Mouse (Mus musculus) layer of hippocampus, adult 18-20 months (tissue): ENCODE measurements around the gene Gm13128. TPM values are rescaled to one million over a fixed set of nuclear protein-coding genes. Genes with fewer than 3 reads are reported as not detected.
"Not testable (repeated sequence)": the region's sequence is repeated elsewhere in the genome, so short reads cannot be mapped to it uniquely, and the experiment has no call there.

Experiments used
- DNase-seq, 2 experiments: peaks; one replicate each; pipeline ENCODE4 v3.0.0; 2022; ENCODE audit warnings: low spot score in 2 of 2
- long read RNA-seq: library from polyadenylated mRNA; stranded (forward); transcript quantifications from one replicate; pipeline ENCODE4 v2.0.0, GENCODE M21; 2021
- total RNA-seq, 2 experiments: library from RNA; stranded (reverse); gene quantifications; 2 replicates each; pipeline ENCODE4 v1.2.3; 2021

The Gm13128 gene
- not detected for total RNA-seq
- long read RNA-seq: 0 reads

DNA sequence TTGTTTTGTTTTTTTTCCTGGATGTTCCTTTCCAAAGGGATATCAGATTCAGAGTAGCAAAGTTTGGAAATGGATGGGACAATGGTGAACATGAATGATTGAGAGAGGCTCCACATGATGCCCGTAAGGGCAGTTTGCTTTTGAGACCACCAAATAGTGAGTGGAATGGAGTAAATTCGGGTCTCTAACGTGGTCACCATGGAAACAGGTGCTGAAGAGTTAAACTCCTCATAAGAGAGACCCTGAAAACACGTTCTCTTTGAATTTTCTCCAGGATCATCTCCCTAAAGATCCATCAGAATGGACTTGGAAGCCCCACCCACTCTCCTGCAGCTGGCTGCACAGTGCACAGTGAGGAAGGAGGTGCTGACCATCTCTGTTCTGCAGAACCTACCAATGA lies at the start of gene Gm13128:
Gene Gm13128, plus strand, starts transcription at position 301 of the 400 bp plus-strand sequence.
- DNase-seq: not testable (repeated sequence)

DNA sequence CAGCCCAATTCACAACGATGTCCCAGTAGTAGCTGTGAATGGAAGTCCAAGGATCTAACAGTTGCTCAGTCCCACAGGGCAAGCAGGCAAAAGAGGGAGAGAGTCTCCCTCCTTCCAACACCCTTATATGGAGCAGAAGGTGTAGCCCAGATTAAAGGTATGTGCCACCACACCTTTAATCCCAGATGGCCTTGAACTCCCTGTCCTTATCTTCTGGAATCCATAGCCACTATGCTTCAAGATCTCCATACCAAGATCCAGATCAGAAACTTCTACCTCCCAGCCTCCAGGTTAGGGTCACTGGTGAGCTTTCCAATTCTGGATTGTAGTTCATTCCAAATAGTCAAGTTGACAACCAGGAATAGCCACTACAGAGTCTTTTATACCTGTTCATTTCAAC lies 49.7 kb upstream of the Gm13128 start, which contains the start of gene Pramel5:
Gene Pramel5, minus strand, starts transcription at position 101 of the 400 bp plus-strand sequence.
- DNase-seq: not testable (repeated sequence)

DNA sequence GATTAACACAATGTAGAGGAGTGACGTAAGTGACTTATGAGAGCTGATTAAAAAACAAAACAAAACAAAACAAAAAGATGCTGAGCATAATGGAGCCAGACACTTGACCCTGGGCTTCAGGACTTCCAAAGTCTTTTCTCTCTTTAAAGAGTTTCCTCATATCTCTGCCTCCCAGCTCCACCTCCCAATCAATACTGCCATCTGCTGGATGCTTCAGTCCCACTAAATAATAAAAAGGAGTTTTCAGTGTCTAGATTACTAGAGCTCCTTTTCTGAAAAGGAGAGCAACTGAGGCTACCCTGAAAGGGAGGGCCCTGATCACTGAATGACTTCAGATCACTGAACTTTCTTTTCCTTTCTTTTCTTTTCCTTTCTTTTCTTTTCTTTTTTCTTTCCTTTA lies 30.6 kb upstream of the Gm13128 start:
- DNase-seq: not testable (repeated sequence)

DNA sequence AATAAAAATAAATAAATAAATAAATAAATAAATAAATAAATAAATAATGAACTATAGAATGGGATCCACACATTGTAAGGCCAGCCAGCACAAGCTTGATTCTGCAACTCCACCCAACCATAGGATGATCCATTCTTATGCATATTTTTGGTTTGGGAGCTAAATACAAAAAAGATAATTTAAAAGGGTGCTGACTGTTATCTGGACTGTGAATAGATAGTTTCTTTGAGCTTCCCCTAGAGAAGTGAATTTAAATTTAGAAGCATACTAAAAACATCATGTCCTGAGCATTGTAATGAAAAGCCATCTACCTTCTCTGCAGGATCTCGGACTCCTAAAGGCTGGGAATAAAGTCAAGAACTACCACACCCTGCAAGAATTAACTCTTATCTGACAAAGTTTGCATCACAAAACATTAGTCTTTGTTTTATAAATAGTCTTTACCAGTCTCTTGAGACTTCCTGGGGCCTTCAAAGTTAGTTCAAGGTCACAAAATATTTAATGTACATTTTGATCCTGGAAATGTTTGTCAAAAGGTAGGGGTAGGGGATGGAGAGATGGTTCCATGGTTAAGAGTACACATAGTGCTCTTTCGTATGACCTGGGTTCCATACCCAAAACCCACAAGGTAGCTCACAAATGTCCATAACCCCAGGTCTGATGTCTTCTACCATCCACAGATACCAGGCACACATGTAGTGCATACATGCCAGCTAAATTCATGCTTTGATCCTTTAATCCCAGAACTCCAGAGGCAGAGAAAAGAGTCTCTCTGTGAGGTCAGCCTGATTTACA lies 17.2 kb upstream of the Gm13128 start:
- DNase-seq: not testable (repeated sequence)

DNA sequence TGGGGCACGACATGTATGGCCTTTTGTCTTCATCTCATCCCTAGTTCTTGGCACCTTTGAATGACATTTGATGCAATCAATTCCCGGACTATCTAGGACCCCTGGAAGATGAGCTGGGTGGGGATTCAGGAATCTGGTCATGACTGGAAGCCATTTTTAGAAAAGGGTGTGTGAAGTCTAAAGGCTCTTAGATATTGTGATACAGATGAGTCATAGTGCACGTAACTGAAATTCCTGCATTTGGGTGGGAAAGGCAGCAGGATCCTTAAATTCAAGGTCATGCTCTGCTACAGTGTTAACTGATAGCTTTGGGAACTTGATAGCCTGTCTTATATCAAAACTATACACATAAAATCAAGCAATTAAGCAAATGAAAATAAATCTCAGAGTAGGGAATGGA lies 5.8 kb downstream of the Gm13128 start:
- not testable (repeated sequence) for DNase-seq

DNA sequence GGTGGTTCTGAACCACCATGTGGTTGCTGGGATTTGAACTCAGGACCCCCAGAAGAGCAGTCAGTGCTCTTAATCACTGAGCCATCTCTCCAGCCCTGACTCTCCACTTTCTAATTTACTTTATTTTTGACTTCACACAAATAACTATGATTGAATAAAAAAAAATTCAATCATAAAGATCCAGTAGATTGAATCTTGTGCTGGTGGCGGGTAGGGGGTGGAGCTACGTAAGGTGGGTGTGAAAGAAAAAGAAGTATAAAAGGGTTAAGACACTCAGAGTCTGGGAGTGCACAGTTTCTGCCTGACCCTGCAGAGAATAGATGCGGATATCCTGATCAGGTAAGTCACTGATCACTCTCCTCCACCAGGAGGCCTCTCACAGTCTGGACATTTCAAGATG lies 27.6 kb downstream of the Gm13128 start, which contains the start of gene Gm13119:
Gene Gm13119, plus strand, starts transcription at position 301 of the 400 bp plus-strand sequence.
- not testable (repeated sequence) for DNase-seq

DNA sequence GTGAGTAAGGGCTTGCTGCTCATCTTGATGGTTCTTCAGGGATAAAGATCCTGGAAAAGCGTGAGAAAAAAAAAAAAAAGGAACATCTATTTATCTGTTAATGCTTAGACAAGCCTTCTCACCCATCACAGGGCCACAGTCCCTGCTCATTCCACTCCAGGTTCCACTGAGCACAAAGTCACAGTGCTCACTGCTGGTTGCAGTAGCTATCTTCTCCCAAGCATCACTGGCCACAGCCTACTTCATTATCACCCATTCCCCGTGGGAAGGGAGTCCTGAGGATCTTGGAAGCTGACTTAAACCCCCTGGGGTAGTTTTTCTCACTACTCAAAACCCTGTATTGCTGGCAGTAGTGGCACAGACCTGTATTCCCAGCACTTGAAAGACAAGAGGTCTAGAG lies 47.9 kb downstream of the Gm13128 start, which contains the start of gene Pramef20:
Gene Pramef20, minus strand, starts transcription at position 23 of the 400 bp plus-strand sequence.
- no peak for DNase-seq

Other genes starting within 250 kb of the Gm13128 start
- gene Gm13102, start 223.8 kb upstream of the Gm13128 start, total RNA-seq: not detected
- not detected for gene Oog3, start 167.6 kb upstream of the Gm13128 start, total RNA-seq
- not detected for gene Oog2, start 139.5 kb upstream of the Gm13128 start, total RNA-seq
- not detected for gene C87977, start 116.9 kb upstream of the Gm13128 start, total RNA-seq
- gene Pramel5, start 49.8 kb upstream of the Gm13128 start, total RNA-seq: not detected
- not detected for gene Gm13119, start 27.7 kb downstream of the Gm13128 start, total RNA-seq
- gene Pramef20, start 47.7 kb downstream of the Gm13128 start, total RNA-seq: not detected
- not detected for gene Pramef12, start 78.2 kb downstream of the Gm13128 start, total RNA-seq
- gene 1700012P22Rik, start 108.5 kb downstream of the Gm13128 start, total RNA-seq: not detected
- not detected for gene Gm9944, start 123.1 kb downstream of the Gm13128 start, total RNA-seq
- not detected for gene Aadacl3, start 133.5 kb downstream of the Gm13128 start, total RNA-seq
- gene 9430007A20Rik, start 189.6 kb downstream of the Gm13128 start, total RNA-seq: not detected
- not detected for gene Gm13124, start 234.9 kb downstream of the Gm13128 start, total RNA-seq